Mouse (Mus musculus) spleen, adult 2 months (tissue): ENCODE data around the gene Rhbdf2. TPM values are rescaled to one million over a fixed set of nuclear protein-coding genes. Genes with fewer than 3 reads are reported as not detected.

ENCODE experiments used
- DNase-seq, 2 experiments: peaks; one replicate each; pipeline versions ENCODE4 v3.0.0 to v3.0.0-alpha.2; 2012 to 2021; ENCODE audit warnings: low spot score in 2 of 2, low read depth in 1 of 2
- H3K27ac ChIP-seq: fragments of 200-500 bp; 2 replicates; pipeline ENCODE4 v1.5.1; 2012; ENCODE audit warnings: low read length, inconsistent platforms; ENCODE audit not compliant: insufficient read depth
- H3K27me3 ChIP-seq: fragments of 200-500 bp; 2 replicates; pipeline ENCODE4 v1.6.1; 2012; ENCODE audit warnings: mild to moderate bottlenecking, moderate library complexity, low read length, inconsistent platforms; ENCODE audit not compliant: control insufficient read depth, insufficient read depth
- H3K36me3 ChIP-seq: fragments of 200-500 bp; 2 replicates; pipeline ENCODE4 v1.6.1; 2012; ENCODE audit warnings: mild to moderate bottlenecking, low read length, inconsistent platforms; ENCODE audit not compliant: control insufficient read depth, insufficient read depth
- H3K4me1 ChIP-seq: fragments of 200-500 bp; 2 replicates; pipeline ENCODE4 v1.6.1; 2011; ENCODE audit warnings: inconsistent platforms; ENCODE audit not compliant: control insufficient read depth, insufficient read depth, insufficient read length
- H3K4me3 ChIP-seq: fragments of 200-500 bp; 2 replicates; pipeline ENCODE4 v1.5.1; 2011; ENCODE audit warnings: mild to moderate bottlenecking, inconsistent platforms; ENCODE audit not compliant: insufficient read depth, insufficient read length; ENCODE audit errors: extremely low read depth
- CTCF ChIP-seq: fragments of 200-500 bp; IDR thresholded peaks from 2 replicates; pipeline ENCODE4 v1.5.1; 2011; ENCODE audit warnings: mild to moderate bottlenecking, inconsistent platforms; ENCODE audit not compliant: insufficient read depth, insufficient read length, insufficient replicate concordance; ENCODE audit errors: extremely low read depth
- POLR2A ChIP-seq: fragments of 200-500 bp; IDR thresholded peaks from 2 replicates; pipeline ENCODE4 v1.6.1; 2011; ENCODE audit warnings: low read depth, low read length, inconsistent platforms
- WGBS: fragments of 180-500 bp; shearing (Covaris S2); methylation state at CpG from one replicate; pipeline ENCODE4 v1.1.7; 2018; 5-methylcytosine and 5-hydroxymethylcytosine counted together
- polyA plus RNA-seq: library from polyadenylated mRNA; depleted of rRNA; stranded (reverse); fragments of >200 nt; gene quantifications from 2 replicates; pipeline ENCODE4 v1.2.3, GENCODE M21; 2012

The Rhbdf2 gene
- polyA plus RNA-seq, 1 experiment, result 84.5 TPM

DNA sequence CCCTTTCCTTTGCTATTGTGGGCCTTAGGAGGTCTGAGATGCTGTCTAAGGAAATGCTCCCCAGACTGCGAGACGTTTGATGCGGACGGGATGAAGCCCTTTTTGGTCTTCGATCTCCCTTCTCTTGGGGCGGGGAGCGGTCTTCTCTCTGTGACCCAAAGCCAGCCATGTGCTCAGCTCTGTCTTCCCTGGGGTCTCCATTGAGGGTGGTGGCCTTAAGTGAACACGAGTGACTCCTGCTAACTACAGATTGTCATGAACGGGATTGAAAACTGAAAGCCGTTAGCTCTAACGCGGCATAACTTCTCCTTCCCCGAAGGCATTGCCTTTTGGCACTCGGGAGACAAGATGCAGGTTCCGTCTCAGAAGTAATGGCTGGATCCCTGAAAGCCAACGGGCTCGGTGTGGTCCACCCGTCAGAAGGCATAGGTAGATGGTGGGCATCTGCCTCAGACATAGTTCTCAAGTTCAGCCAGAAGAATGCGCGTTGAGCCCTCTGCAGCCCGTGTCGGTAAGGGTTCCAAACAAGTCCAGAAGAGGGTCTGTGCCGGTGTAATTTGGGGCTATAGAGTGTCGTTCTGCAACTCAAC, 45.1 kb upstream of the Rhbdf2 start:
- no peak for DNase-seq
- TF ChIP-seq CTCF (no peak), POLR2A (no peak)
- whole genome bisulfite sequencing, result under 1% methylated on average over 24 of the region's 24 CpGs
- peak overlapping the region; percentile 42 for H3K27ac ChIP-seq
- H3K4me3 ChIP-seq, result peak overlapping the region; percentile 79
- no peaks in the 10 kb centered on the region for H3K27me3 ChIP-seq
- H3K4me1 ChIP-seq, result no peaks in the 10 kb centered on the region
- peaks cover 30% of the 10 kb centered on the region for H3K36me3 ChIP-seq

DNA sequence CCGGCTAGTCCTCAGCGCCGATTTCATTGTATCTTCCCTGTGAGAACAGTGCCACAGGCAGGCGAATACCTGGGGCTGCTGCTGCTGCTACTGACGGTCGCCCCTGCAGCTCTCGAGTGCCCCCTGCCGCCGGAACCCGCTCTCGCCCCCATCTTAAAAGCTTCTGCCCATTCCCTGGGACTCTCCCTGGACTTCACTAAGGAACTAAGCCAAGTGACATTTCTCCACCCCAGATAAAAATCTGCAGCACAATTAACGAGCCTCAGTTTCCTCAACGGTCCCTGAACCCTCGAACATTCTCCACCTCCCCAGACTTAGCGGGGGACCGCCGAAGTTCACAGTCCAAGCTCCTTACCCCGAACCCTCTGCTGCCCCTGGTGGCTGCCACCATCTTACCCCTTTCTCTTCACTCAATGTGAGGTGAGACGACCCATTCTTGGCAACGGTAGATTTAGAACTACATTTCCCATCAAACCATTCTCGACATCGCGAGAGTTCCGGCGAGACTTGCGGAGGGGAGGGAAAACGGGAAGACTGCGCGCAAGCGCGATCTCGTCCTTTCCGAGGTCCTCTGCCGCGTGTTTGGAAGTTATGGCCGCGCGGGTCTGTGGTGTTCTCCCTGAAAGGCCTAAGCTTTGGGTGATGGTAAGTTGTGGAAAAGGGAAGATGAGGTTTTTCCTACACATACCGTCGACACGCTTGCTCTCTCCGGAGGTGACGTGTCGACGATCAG, 44.5 kb upstream of the Rhbdf2 start:
- no peaks in the 10 kb centered on the region for H3K4me1 ChIP-seq
- H3K36me3 ChIP-seq, result peaks cover 26% of the 10 kb centered on the region
- under 1% methylated on average over 45 of the region's 45 CpGs for WGBS
- DNase-seq, result peak; percentile 98
- no peaks in the 10 kb centered on the region for H3K27me3 ChIP-seq
- TF ChIP-seq POLR2A, result peak; percentile 71
- peak; percentile 77 for TF ChIP-seq CTCF
- peak overlapping the region; percentile 60 for H3K27ac ChIP-seq
- peak overlapping the region; percentile 79 for H3K4me3 ChIP-seq

GRCm38 (mm10) chr11:116670386-116670785, 43.6 kb upstream of the Rhbdf2 start:
- no peak for DNase-seq
- no peak overlapping the region for H3K4me3 ChIP-seq
- TF ChIP-seq POLR2A (no peak), CTCF (no peak)
- H3K4me1 ChIP-seq, result no peaks in the 10 kb centered on the region
- H3K27ac ChIP-seq, result no peak overlapping the region
- WGBS, result 88% methylated on average over 7 of the region's 7 CpGs
- no peaks in the 10 kb centered on the region for H3K27me3 ChIP-seq
- H3K36me3 ChIP-seq, result peaks cover 20% of the 10 kb centered on the region

GRCm38 (mm10) chr11:116669787-116670365, 43.1 kb upstream of the Rhbdf2 start:
- DNase-seq, result no peak
- Histone ChIP-seq H3K4me1 (no peaks in the 10 kb centered on the region), H3K4me3 (no peak overlapping the region), H3K27ac (no peak overlapping the region), H3K36me3 (peaks cover 16% of the 10 kb centered on the region), H3K27me3 (no peaks in the 10 kb centered on the region)
- TF ChIP-seq POLR2A (no peak), CTCF (no peak)
- 77% methylated on average over 13 of the region's 13 CpGs for WGBS

DNA sequence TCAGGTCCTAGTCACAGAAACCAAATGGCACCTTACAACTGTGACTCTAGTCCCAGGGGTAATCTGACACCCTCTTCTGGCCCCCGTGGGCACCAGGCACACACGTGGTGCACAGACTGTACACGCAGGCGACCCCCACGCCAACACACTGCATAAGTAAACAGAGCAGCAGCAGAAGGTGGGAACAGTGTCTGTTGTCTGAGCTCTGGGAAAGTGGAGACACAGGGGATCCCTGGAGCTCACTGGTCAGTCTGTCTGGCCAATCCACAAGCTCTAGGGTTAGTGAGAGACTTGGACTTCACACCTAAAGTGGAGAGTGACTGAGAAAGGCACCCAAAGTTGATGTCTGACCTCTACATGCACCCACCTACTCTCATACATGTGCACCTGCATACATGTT, 42.5 kb upstream of the Rhbdf2 start:
- H3K36me3 ChIP-seq, result peaks cover 12% of the 10 kb centered on the region
- no peak overlapping the region for H3K4me3 ChIP-seq
- no peak for TF ChIP-seq CTCF
- TF ChIP-seq POLR2A, result no peak
- H3K27ac ChIP-seq, result no peak overlapping the region
- H3K27me3 ChIP-seq, result no peaks in the 10 kb centered on the region
- 84% methylated on average over 5 of the region's 5 CpGs for WGBS
- DNase-seq, result no peak
- no peaks in the 10 kb centered on the region for H3K4me1 ChIP-seq

- Histone ChIP-seq H3K27me3 (no peaks in the 10 kb centered on the region), H3K4me3 (no peak overlapping the region), H3K27ac (no peak overlapping the region), H3K36me3 (peaks cover 7% of the 10 kb centered on the region), H3K4me1 (no peaks in the 10 kb centered on the region)
- no peak for DNase-seq
- TF ChIP-seq POLR2A, result no peak
- TF ChIP-seq CTCF, result no peak
- 77% methylated on average over 7 of the region's 7 CpGs for WGBS
Observed at GRCm38 (mm10) chr11:116668839-116669238, 42.0 kb upstream of the Rhbdf2 start.
